Mouse (Mus musculus): ENCODE results near the gene Scn4a. TPM values are rescaled to one million over a fixed set of nuclear protein-coding genes. Genes with fewer than 3 reads are reported as not detected.

Gene Scn4a
- polyA plus RNA-seq, 1 experiment: not detected

GRCm38 (mm10) chr11:106313533-106313932 lies 39.6 kb downstream of the Scn4a start:
- TF ChIP-seq CTCF (IDR thresholded peaks at IDR 0.05; ENCODE audit: insufficient read depth, low read depth, low read length): no peak
- no peak for TF ChIP-seq POLR2A (IDR thresholded peaks at IDR 0.05; ENCODE audit: insufficient read depth, low read depth, low read length)
- no peak overlapping the region for H3K27ac ChIP-seq (ENCODE audit: insufficient read depth, low read depth, low read length)
- H3K4me1 ChIP-seq (ENCODE audit: control insufficient read depth, insufficient read depth, low read length): peaks cover 4% of the 10 kb centered on the region; the same call in 1 of the 2 replicates
- H3K4me3 ChIP-seq (ENCODE audit: insufficient read depth, low read depth, low read length): no peak overlapping the region
- WGBS: 86% methylated on average over 5 of the region's 5 CpGs

DNA sequence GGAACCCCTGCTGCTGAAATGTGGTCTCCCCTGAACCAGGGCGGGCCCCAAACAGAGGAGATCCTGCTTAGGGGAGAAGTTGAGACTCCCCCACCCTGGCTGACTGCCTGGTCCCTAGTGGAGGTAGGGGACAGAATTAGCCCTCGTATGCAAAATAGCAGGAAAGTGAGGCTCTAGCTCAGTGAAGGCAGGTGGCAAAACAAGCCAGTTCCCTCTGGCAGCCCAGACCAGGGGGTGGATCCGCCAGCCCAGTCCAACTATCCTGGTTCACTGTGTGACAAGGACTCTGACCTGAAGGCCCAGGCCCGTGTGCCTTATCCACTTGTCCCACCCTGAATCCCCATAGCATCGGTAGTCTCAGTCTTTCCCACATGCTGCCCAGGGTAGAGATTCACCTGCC lies 43.0 kb downstream of the Scn4a start:
- H3K27ac ChIP-seq (ENCODE audit: insufficient read depth, low read depth, low read length): no peak overlapping the region
- TF ChIP-seq CTCF (IDR thresholded peaks at IDR 0.05; ENCODE audit: insufficient read depth, low read depth, low read length): no peak
- no peak overlapping the region for H3K4me3 ChIP-seq (ENCODE audit: insufficient read depth, low read depth, low read length)
- 73% methylated on average over 5 of the region's 5 CpGs for WGBS
- peaks cover 3% of the 10 kb centered on the region; the same call in 1 of the 2 replicates for H3K4me1 ChIP-seq (ENCODE audit: control insufficient read depth, insufficient read depth, low read length)

DNA sequence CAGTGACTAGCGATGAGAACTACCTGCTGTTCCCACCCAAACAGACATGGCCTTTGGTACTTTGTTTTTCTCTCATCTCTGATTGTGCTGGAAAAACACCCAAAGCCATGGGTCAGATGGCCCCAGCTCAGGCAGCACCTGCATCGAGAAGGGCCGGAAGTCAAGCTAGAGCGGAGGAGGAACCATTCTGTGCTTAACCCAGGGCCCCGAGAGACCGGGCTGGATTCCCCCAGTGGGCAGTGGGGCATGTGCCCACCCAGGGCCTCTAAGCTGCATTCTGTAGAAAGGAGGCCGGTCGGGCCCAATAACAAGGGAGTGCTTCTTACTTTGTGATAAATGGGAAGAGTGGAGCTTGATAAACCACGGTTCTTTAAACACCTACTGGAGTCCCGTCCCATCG lies 44.9 kb downstream of the Scn4a start:
- 80% methylated on average over 11 of the region's 11 CpGs for whole genome bisulfite sequencing
- H3K4me3 ChIP-seq (ENCODE audit: insufficient read depth, low read depth, low read length): no peak overlapping the region
- H3K4me1 ChIP-seq (ENCODE audit: control insufficient read depth, insufficient read depth, low read length): peaks cover 3% of the 10 kb centered on the region; the same call in 1 of the 2 replicates
- H3K27ac ChIP-seq (ENCODE audit: insufficient read depth, low read depth, low read length): no peak overlapping the region
- TF ChIP-seq POLR2A (IDR thresholded peaks at IDR 0.05; ENCODE audit: insufficient read depth, low read depth, low read length) (no peak), CTCF (IDR thresholded peaks at IDR 0.05; ENCODE audit: insufficient read depth, low read depth, low read length) (no peak)

GRCm38 (mm10) chr11:106307432-106307831 lies 45.7 kb downstream of the Scn4a start:
- WGBS: 58% methylated on average over 5 of the region's 5 CpGs
- no peak overlapping the region for H3K4me3 ChIP-seq (ENCODE audit: insufficient read depth, low read depth, low read length)
- no peak for TF ChIP-seq POLR2A (IDR thresholded peaks at IDR 0.05; ENCODE audit: insufficient read depth, low read depth, low read length)
- TF ChIP-seq CTCF (IDR thresholded peaks at IDR 0.05; ENCODE audit: insufficient read depth, low read depth, low read length): no peak

DNA sequence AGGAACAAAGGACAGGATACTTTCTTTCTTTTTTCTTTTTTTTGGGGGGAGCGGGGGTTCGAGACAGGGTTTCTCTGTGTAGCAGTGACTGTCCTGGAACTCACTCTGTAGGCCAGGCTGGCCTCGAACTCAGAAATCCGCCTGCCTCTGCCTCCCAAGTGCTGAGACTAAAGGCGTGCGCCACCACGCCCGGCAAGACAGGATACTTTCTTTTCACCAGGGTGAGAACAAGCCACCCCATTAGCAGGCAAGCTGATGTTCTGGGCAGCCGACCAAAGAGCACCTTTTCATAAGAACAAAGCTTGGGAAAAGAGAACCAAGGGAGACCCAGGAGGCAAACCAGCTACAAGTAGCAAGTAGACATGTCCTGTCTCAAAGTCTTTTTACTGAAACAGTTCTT lies 46.3 kb downstream of the Scn4a start:
- Histone ChIP-seq H3K4me3 (ENCODE audit: insufficient read depth, low read depth, low read length) (no peak overlapping the region), H3K27ac (ENCODE audit: insufficient read depth, low read depth, low read length) (no peak overlapping the region), H3K4me1 (ENCODE audit: control insufficient read depth, insufficient read depth, low read length) (peaks cover 3% of the 10 kb centered on the region; the same call in 1 of the 2 replicates)
- no peak for TF ChIP-seq POLR2A (IDR thresholded peaks at IDR 0.05; ENCODE audit: insufficient read depth, low read depth, low read length)
- no peak for TF ChIP-seq CTCF (IDR thresholded peaks at IDR 0.05; ENCODE audit: insufficient read depth, low read depth, low read length)
- 77% methylated on average over 9 of the region's 9 CpGs for WGBS

More at GRCm38 (mm10) chr11:106307432-106307831, 45.7 kb downstream of the Scn4a start:
- H3K27ac ChIP-seq (ENCODE audit: insufficient read depth, low read depth, low read length): no peak overlapping the region
- H3K4me1 ChIP-seq (ENCODE audit: control insufficient read depth, insufficient read depth, low read length): peaks cover 3% of the 10 kb centered on the region; the same call in 1 of the 2 replicates

GRCm38 (mm10) chr11:106306065-106306385 lies 47.1 kb downstream of the Scn4a start:
- H3K4me3 ChIP-seq (ENCODE audit: insufficient read depth, low read depth, low read length): no peak overlapping the region
- peaks cover 3% of the 10 kb centered on the region; the same call in 1 of the 2 replicates for H3K4me1 ChIP-seq (ENCODE audit: control insufficient read depth, insufficient read depth, low read length)
- H3K27ac ChIP-seq (ENCODE audit: insufficient read depth, low read depth, low read length): no peak overlapping the region
- TF ChIP-seq CTCF (IDR thresholded peaks at IDR 0.05; ENCODE audit: insufficient read depth, low read depth, low read length): no peak
- TF ChIP-seq POLR2A (IDR thresholded peaks at IDR 0.05; ENCODE audit: insufficient read depth, low read depth, low read length): no peak
- 78% methylated on average over 3 of the region's 3 CpGs for WGBS

DNA sequence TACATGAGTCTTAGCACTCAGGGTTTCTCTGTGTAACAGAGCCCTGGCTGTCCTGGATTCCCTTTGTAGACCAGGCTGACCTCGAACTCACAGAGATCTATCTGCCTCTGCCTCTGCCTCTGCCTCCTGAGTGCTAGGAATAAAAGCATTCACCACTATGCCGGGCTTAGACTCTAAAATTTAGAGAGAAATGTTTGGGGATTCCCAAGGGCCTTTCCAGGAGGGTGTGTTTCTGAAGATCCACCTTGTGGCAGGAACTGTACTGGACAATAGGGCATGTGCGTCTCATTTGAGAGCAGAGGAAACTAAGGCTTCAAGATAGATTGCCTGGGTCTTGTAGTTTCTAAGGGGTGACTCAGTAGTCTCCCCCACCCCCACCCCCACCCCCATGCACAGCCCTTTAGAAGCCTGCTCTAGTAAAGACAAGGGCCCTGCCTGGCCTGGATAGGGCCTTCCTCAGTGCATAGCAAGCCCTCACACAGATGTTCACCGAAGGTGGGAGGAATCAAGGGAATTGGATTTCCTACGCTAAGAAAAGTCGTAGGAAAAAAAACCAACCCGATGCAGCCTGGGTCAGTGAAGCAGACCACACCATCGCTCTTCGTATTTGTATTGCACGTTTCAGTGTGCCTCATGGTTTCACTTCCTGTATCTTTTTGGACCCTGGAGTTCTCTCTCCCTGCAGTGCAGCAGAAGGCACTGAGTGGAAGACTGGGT lies 47.6 kb downstream of the Scn4a start:
- 73% methylated on average over 10 of the region's 10 CpGs for WGBS
- H3K27ac ChIP-seq (ENCODE audit: insufficient read depth, low read depth, low read length): no peak overlapping the region
- TF ChIP-seq POLR2A (IDR thresholded peaks at IDR 0.05; ENCODE audit: insufficient read depth, low read depth, low read length): no peak
- no peak for TF ChIP-seq CTCF (IDR thresholded peaks at IDR 0.05; ENCODE audit: insufficient read depth, low read depth, low read length)
- no peak overlapping the region for H3K4me3 ChIP-seq (ENCODE audit: insufficient read depth, low read depth, low read length)
- peaks cover 3% of the 10 kb centered on the region; the same call in 1 of the 2 replicates for H3K4me1 ChIP-seq (ENCODE audit: control insufficient read depth, insufficient read depth, low read length)

DNA sequence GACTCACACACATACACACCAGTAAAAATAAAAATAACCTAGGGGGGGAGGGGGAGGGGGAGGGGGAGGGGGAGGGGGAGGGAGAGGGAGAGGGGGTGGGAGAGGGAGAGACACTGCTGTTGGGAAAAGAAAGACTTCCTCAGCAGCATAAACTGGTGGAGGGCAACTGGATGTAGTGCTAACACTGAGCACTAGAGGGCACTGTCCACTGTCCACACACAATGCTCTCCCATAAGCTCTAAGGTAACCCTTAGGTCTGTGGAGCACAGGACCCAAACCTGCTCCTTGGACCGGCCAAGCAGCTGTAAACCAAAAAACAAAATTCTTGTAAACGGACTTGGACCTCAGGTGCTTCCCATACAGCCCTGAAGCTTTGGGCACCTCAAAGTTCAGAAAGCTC lies 50.5 kb downstream of the Scn4a start:
- no peaks in the 10 kb centered on the region for H3K4me1 ChIP-seq (ENCODE audit: control insufficient read depth, insufficient read depth, low read length)
- no peak overlapping the region for H3K27ac ChIP-seq (ENCODE audit: insufficient read depth, low read depth, low read length)
- H3K4me3 ChIP-seq (ENCODE audit: insufficient read depth, low read depth, low read length): no peak overlapping the region
- TF ChIP-seq CTCF (IDR thresholded peaks at IDR 0.05; ENCODE audit: insufficient read depth, low read depth, low read length) (no peak), POLR2A (IDR thresholded peaks at IDR 0.05; ENCODE audit: insufficient read depth, low read depth, low read length) (no peak)
- WGBS: 20% methylated on average over 2 of the region's 2 CpGs

GRCm38 (mm10) chr11:106301765-106302164 lies 51.3 kb downstream of the Scn4a start, which contains the start of gene Gh:
Gene Gh, minus strand, starts transcription at chr11:106301865.
- no peaks in the 10 kb centered on the region for H3K4me1 ChIP-seq (ENCODE audit: control insufficient read depth, insufficient read depth, low read length)
- TF ChIP-seq CTCF (IDR thresholded peaks at IDR 0.05; ENCODE audit: insufficient read depth, low read depth, low read length): no peak
- TF ChIP-seq POLR2A (IDR thresholded peaks at IDR 0.05; ENCODE audit: insufficient read depth, low read depth, low read length): no peak
- no peak within 1 kb of the TSS for H3K27ac ChIP-seq (ENCODE audit: insufficient read depth, low read depth, low read length)
- 83% methylated on average over 9 of the region's 9 CpGs for WGBS
- H3K4me3 ChIP-seq (ENCODE audit: insufficient read depth, low read depth, low read length): no peak within 1 kb of the TSS

Measured in olfactory bulb, adult 2 months (tissue).